Mouse (Mus musculus): ENCODE data around the gene Btbd16. TPM values are rescaled to one million over a fixed set of nuclear protein-coding genes. Genes with fewer than 3 reads are reported as not detected.

Gene Btbd16
- polyA plus RNA-seq, 1 experiment: 0.06 TPM

DNA sequence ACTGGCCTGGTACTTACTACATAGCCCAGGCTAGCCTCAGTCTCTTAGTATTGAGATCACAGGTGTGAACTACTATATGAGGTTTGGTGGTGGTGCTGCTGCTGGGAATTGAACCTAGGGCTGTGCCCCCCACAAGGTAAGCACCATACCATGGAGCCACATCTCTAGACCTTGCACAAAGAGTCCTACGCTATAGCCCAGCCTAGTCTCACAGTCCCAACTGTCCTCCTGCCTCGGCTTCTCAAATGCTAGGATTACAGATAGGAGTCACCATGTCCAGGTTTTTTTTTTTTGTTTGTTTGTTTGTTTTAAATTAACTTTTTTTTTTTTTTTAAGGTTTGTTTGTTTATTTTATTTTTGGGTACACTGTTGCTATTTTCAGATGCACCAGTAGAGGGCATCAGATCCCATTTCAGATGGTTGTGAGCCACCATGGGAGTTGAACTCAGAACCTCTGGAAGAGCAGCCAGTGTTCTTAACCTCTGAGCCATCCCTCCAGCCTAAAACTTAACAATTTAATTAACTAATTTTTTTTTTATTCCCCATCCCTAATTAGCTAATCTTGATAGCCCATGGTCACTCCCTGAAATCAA lies 39.6 kb upstream of the Btbd16 start:
- 0 out of 2 replicates have a peak, but pooled peaks have one; percentile 20 for TF ChIP-seq CTCF (conservative IDR thresholded peaks at IDR 0.05; ENCODE audit: insufficient read depth, insufficient read length, low read depth, low read length)
- no peak for TF ChIP-seq POLR2A (IDR thresholded peaks at IDR 0.05; ENCODE audit: low read depth, low read length)
- Histone ChIP-seq H3K36me3 (ENCODE audit: control insufficient read depth, insufficient read depth, low read length) (peaks cover 1% of the 10 kb centered on the region), H3K4me1 (ENCODE audit: control insufficient read depth, insufficient read depth, low read length) (peaks cover 6% of the 10 kb centered on the region; the same call in 1 of the 2 replicates), H3K27me3 (replicated peaks; ENCODE audit: control insufficient read depth, insufficient read depth, low read length) (no peaks in the 10 kb centered on the region), H3K4me3 (ENCODE audit: insufficient read depth, low read depth, low read length) (no peak overlapping the region), H3K27ac (ENCODE audit: insufficient read depth, low read depth, low read length) (no peak overlapping the region)
- 98% methylated on average over 2 of the region's 2 CpGs for WGBS
- no peak for DNase-seq

- TF ChIP-seq POLR2A (IDR thresholded peaks at IDR 0.05; ENCODE audit: low read depth, low read length) (no peak), CTCF (conservative IDR thresholded peaks at IDR 0.05; ENCODE audit: insufficient read depth, insufficient read length, low read depth, low read length) (no peak)
- no peaks in the 10 kb centered on the region for H3K27me3 ChIP-seq (replicated peaks; ENCODE audit: control insufficient read depth, insufficient read depth, low read length)
- peaks cover 6% of the 10 kb centered on the region; the same call in 1 of the 2 replicates for H3K36me3 ChIP-seq (ENCODE audit: control insufficient read depth, insufficient read depth, low read length)
- no peak overlapping the region for H3K4me3 ChIP-seq (ENCODE audit: insufficient read depth, low read depth, low read length)
- DNase-seq: no peak
- no peak overlapping the region for H3K27ac ChIP-seq (ENCODE audit: insufficient read depth, low read depth, low read length)
- H3K4me1 ChIP-seq (ENCODE audit: control insufficient read depth, insufficient read depth, low read length): no peaks in the 10 kb centered on the region
- WGBS: 81% methylated on average over 4 of the region's 4 CpGs
Observed at GRCm38 (mm10) chr7:130741099-130741498, 32.8 kb upstream of the Btbd16 start.

DNA sequence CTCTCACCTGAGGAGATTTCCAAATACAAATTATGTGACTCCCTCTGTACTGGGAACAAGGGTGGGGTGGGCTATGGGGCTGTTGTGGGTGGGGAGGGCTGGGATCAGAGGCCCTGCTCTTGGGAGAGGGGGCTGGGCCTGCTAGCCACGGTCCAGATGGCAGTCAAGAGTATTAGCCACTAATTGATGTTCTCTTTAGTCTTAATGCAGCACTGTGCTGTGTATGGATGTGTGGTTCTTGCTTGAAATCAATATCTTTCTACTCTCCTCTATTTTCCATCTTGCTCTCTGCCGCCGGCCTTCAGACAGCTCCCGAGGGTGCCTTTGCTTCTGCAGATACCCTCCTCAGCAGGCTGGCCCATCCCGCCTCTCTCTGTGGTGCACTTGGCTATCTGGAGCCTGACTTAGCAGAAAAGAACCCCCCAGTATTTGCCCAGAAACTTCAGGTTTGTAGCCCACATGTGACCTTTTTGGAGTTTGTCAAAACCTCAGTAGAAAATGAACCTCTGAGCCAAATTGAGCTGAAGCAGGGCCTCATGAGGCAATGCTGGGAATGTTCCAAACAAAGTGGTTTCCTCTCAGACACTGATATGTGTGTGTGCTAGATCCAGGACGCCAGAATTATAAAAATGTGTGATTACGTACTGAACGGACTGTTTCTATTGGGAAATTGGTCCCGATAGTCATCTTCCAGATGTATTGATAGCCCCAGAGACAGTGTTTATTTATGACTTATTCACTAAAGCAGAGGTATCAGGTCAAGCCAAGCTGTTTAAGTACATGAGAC lies 30.4 kb upstream of the Btbd16 start:
- peaks cover 6% of the 10 kb centered on the region; the same call in 1 of the 2 replicates for H3K36me3 ChIP-seq (ENCODE audit: control insufficient read depth, insufficient read depth, low read length)
- TF ChIP-seq POLR2A (IDR thresholded peaks at IDR 0.05; ENCODE audit: low read depth, low read length) (no peak), CTCF (conservative IDR thresholded peaks at IDR 0.05; ENCODE audit: insufficient read depth, insufficient read length, low read depth, low read length) (no peak)
- WGBS: 82% methylated on average over 9 of the region's 9 CpGs
- DNase-seq: no peak
- no peak overlapping the region for H3K27ac ChIP-seq (ENCODE audit: insufficient read depth, low read depth, low read length)
- H3K4me1 ChIP-seq (ENCODE audit: control insufficient read depth, insufficient read depth, low read length): no peaks in the 10 kb centered on the region
- H3K4me3 ChIP-seq (ENCODE audit: insufficient read depth, low read depth, low read length): no peak overlapping the region
- H3K27me3 ChIP-seq (replicated peaks; ENCODE audit: control insufficient read depth, insufficient read depth, low read length): no peaks in the 10 kb centered on the region

GRCm38 (mm10) chr7:130749165-130749564 lies 24.7 kb upstream of the Btbd16 start:
- no peak for DNase-seq
- Histone ChIP-seq H3K27ac (ENCODE audit: insufficient read depth, low read depth, low read length) (no peak overlapping the region), H3K4me3 (ENCODE audit: insufficient read depth, low read depth, low read length) (no peak overlapping the region), H3K4me1 (ENCODE audit: control insufficient read depth, insufficient read depth, low read length) (no peaks in the 10 kb centered on the region), H3K27me3 (replicated peaks; ENCODE audit: control insufficient read depth, insufficient read depth, low read length) (no peaks in the 10 kb centered on the region), H3K36me3 (ENCODE audit: control insufficient read depth, insufficient read depth, low read length) (peaks cover 4% of the 10 kb centered on the region; the same call in 1 of the 2 replicates)
- WGBS: 93% methylated on average over 4 of the region's 4 CpGs
- TF ChIP-seq CTCF (conservative IDR thresholded peaks at IDR 0.05; ENCODE audit: insufficient read depth, insufficient read length, low read depth, low read length) (no peak), POLR2A (IDR thresholded peaks at IDR 0.05; ENCODE audit: low read depth, low read length) (no peak)

DNA sequence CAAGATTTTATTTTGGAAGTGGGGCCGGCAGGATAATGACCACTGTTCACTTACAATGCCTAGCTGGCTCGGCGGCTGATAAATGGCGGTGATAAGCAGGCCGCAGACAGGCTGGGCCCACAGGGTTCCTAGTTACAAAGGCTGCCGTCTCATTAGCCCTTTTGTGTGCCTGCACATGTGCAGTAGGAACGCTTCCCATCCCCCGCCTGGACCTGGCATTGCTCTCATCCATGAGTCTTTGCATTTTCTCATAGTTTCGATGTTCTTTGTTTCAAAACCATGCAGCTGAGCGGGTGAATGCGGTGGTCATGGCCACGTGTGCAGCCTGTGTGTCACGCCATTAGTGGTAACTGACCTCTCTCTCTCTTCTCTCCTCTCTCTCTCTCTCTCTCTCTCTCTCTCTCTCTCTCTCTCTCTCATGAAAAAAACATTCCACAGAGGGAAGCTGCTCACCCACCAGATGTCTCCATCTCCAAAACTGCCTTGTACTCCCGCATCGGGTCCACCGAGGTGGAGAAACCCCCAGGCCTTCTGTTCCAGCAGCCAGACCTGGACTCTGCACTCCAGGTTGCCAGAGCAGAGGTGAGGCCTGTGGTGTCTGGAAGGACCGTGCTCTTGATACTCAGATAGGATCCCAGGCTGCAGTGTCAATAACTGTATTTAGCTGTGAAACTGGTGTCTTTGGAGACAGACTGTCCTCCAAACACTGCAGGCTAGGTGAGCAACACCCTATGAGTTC lies 22.9 kb upstream of the Btbd16 start:
- H3K27ac ChIP-seq (ENCODE audit: insufficient read depth, low read depth, low read length): no peak overlapping the region
- no peak for DNase-seq
- no peaks in the 10 kb centered on the region for H3K27me3 ChIP-seq (replicated peaks; ENCODE audit: control insufficient read depth, insufficient read depth, low read length)
- TF ChIP-seq POLR2A (IDR thresholded peaks at IDR 0.05; ENCODE audit: low read depth, low read length): no peak
- no peak for TF ChIP-seq CTCF (conservative IDR thresholded peaks at IDR 0.05; ENCODE audit: insufficient read depth, insufficient read length, low read depth, low read length)
- WGBS: 80% methylated on average over 17 of the region's 17 CpGs
- no peaks in the 10 kb centered on the region for H3K4me1 ChIP-seq (ENCODE audit: control insufficient read depth, insufficient read depth, low read length)
- H3K36me3 ChIP-seq (ENCODE audit: control insufficient read depth, insufficient read depth, low read length): peaks cover 2% of the 10 kb centered on the region; the same call in 1 of the 2 replicates
- H3K4me3 ChIP-seq (ENCODE audit: insufficient read depth, low read depth, low read length): no peak overlapping the region

DNA sequence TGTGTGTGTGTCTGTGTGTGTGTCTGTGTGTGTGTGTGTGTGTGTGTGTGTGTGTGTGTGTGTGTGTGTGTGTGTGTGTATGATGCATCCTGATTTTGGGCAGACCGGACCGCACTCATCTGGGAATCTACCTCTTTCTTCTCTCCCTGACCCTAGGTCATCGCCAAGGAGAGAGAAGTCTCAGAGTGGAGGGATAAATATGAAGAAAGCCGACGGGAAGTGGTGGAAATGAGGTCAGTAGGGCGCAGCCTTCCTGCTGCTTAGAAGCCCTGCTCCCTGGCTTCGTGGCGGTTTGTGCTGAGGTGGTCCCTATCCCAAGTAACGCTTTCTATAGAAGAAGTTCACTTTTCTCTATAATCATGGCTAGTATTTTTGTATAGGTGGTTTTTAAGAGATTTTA lies 22.2 kb upstream of the Btbd16 start:
- no peak for DNase-seq
- H3K4me3 ChIP-seq (ENCODE audit: insufficient read depth, low read depth, low read length): no peak overlapping the region
- H3K27ac ChIP-seq (ENCODE audit: insufficient read depth, low read depth, low read length): no peak overlapping the region
- no peak for TF ChIP-seq POLR2A (IDR thresholded peaks at IDR 0.05; ENCODE audit: low read depth, low read length)
- TF ChIP-seq CTCF (conservative IDR thresholded peaks at IDR 0.05; ENCODE audit: insufficient read depth, insufficient read length, low read depth, low read length): no peak
- H3K4me1 ChIP-seq (ENCODE audit: control insufficient read depth, insufficient read depth, low read length): no peaks in the 10 kb centered on the region; the same call in 1 of the 2 replicates
- H3K27me3 ChIP-seq (replicated peaks; ENCODE audit: control insufficient read depth, insufficient read depth, low read length): no peaks in the 10 kb centered on the region
- 74% methylated on average over 8 of the region's 9 CpGs for WGBS
- peaks cover 2% of the 10 kb centered on the region; the same call in 1 of the 2 replicates for H3K36me3 ChIP-seq (ENCODE audit: control insufficient read depth, insufficient read depth, low read length)

All from kidney, adult 2 months (tissue).